Mouse (Mus musculus) heart, postnatal 0 days (tissue): Measurements from ENCODE around the gene Ipo5.

Source experiments
- CTCF ChIP-seq: IDR thresholded peaks from 2 replicates; pipeline ENCODE4 v1.5.1; 2016; ENCODE audit warnings: antibody characterized with exemption, control low read depth, low read depth
- EP300 ChIP-seq: IDR thresholded peaks from 2 replicates; pipeline ENCODE4 v1.6.1; 2016; ENCODE audit warnings: antibody characterized with exemption, low read depth

GRCm38 (mm10) chr14:120866573-120866972, 44.5 kb upstream of the Ipo5 start:
- no peak for TF ChIP-seq CTCF
- no peak for TF ChIP-seq EP300
